Mouse (Mus musculus): Measurements from ENCODE around the gene Mcm10. TPM values are rescaled to one million over a fixed set of nuclear protein-coding genes. Genes with fewer than 3 reads are reported as not detected.

The Mcm10 gene
- polyA plus RNA-seq (2015; fragmentation: Nextera tagmentation; extraction: Ambion mirVana): 28.4 and 30.0 TPM in 2 replicates

GRCm38 (mm10) chr2:5012491-5013324 lies at the start of gene Mcm10:
TSS of gene Mcm10 (minus strand) at chr2:5012791.
- Histone ChIP-seq H3K4me2 (ENCODE audit: low read depth, low read length) (peak within 1 kb of the TSS; percentile 47), H3K36me3 (ENCODE audit: control insufficient read depth, insufficient read depth, low read length) (0 out of 2 replicates have a peak, but pooled peaks cover 3% of the 10 kb centered on the region), H3K4me3 (ENCODE audit: low read length) (peak within 1 kb of the TSS; percentile 90), H3K9ac (ENCODE audit: low read depth, low read length) (peak within 1 kb of the TSS; percentile 74), H3K9me3 (ENCODE audit: control insufficient read depth, low read length) (no peaks in the 10 kb centered on the region), H3K4me1 (ENCODE audit: control insufficient read depth, insufficient read depth, low read length) (peaks cover 7% of the 10 kb centered on the region), H3K27me3 (replicated peaks; ENCODE audit: control insufficient read depth, insufficient read depth, low read length) (no peaks in the 10 kb centered on the region), H3K27ac (ENCODE audit: low read length) (peak within 1 kb of the TSS; percentile 14; the same call in 1 of the 2 replicates)
- peak; percentile 99 for ATAC-seq
- 3% methylated on average over 32 of the region's 32 CpGs for WGBS

GRCm38 (mm10) chr2:5061133-5061708 lies 48.6 kb upstream of the Mcm10 start:
- Histone ChIP-seq H3K4me2 (ENCODE audit: low read depth, low read length) (no peak overlapping the region), H3K9ac (ENCODE audit: low read depth, low read length) (no peak overlapping the region), H3K4me3 (ENCODE audit: low read length) (no peak overlapping the region), H3K9me3 (ENCODE audit: control insufficient read depth, low read length) (no peaks in the 10 kb centered on the region), H3K36me3 (ENCODE audit: control insufficient read depth, insufficient read depth, low read length) (no peaks in the 10 kb centered on the region), H3K27me3 (replicated peaks; ENCODE audit: control insufficient read depth, insufficient read depth, low read length) (no peaks in the 10 kb centered on the region), H3K27ac (ENCODE audit: low read length) (no peak overlapping the region), H3K4me1 (ENCODE audit: control insufficient read depth, insufficient read depth, low read length) (peaks cover 8% of the 10 kb centered on the region)
- no peak for ATAC-seq
- 82% methylated on average over 8 of the region's 8 CpGs for WGBS

DNA sequence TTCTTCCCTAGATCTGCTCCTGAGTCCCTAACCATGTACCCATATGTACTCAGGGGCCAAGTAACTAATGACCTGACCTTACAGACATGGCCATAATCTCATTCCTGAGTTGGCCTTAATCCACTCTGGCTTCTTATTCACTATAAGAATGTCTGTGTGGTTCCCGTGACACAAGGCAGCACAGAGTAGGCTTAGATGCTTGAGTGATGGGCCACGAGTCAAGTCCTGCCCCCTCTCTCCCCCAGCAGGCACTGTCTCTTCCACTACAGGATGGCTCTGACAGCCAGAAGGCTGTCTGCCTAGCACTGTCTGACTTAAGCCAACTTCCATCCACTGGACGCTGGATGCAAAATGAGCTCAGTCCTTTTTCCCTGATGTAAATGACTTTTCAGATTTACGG lies 47.4 kb upstream of the Mcm10 start:
- H3K27me3 ChIP-seq (replicated peaks; ENCODE audit: control insufficient read depth, insufficient read depth, low read length): no peaks in the 10 kb centered on the region
- no peak overlapping the region for H3K4me2 ChIP-seq (ENCODE audit: low read depth, low read length)
- 80% methylated on average over 4 of the region's 4 CpGs for whole genome bisulfite sequencing
- peaks cover 8% of the 10 kb centered on the region for H3K4me1 ChIP-seq (ENCODE audit: control insufficient read depth, insufficient read depth, low read length)
- H3K9ac ChIP-seq (ENCODE audit: low read depth, low read length): no peak overlapping the region
- ATAC-seq: no peak
- no peaks in the 10 kb centered on the region for H3K36me3 ChIP-seq (ENCODE audit: control insufficient read depth, insufficient read depth, low read length)
- H3K9me3 ChIP-seq (ENCODE audit: control insufficient read depth, low read length): no peaks in the 10 kb centered on the region
- H3K27ac ChIP-seq (ENCODE audit: low read length): no peak overlapping the region
- no peak overlapping the region for H3K4me3 ChIP-seq (ENCODE audit: low read length)

DNA sequence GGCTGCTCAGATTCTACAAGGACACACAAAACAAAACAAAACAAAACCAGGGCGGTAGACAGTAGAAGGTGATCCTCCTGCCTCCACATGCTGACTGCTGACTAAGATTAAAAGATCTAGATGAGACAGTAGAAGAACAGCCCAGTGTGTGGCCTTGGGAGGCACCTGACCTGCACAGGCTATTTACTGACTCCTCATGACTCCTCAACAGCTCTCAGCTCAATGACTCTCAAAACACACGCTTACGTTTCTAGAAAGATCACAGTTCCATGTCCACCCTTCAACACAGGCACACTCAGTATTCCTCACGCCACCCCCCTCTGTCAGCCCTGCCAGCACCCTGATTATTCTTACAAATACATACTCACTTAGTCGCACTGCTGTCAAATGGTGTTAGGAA lies 45.8 kb upstream of the Mcm10 start:
- 76% methylated on average over 5 of the region's 5 CpGs for WGBS
- Histone ChIP-seq H3K4me1 (ENCODE audit: control insufficient read depth, insufficient read depth, low read length) (peaks cover 2% of the 10 kb centered on the region; the same call in 1 of the 2 replicates), H3K36me3 (ENCODE audit: control insufficient read depth, insufficient read depth, low read length) (no peaks in the 10 kb centered on the region), H3K27ac (ENCODE audit: low read length) (no peak overlapping the region), H3K4me3 (ENCODE audit: low read length) (no peak overlapping the region), H3K9ac (ENCODE audit: low read depth, low read length) (no peak overlapping the region), H3K9me3 (ENCODE audit: control insufficient read depth, low read length) (no peaks in the 10 kb centered on the region), H3K27me3 (replicated peaks; ENCODE audit: control insufficient read depth, insufficient read depth, low read length) (no peaks in the 10 kb centered on the region), H3K4me2 (ENCODE audit: low read depth, low read length) (no peak overlapping the region)
- no peak for ATAC-seq

DNA sequence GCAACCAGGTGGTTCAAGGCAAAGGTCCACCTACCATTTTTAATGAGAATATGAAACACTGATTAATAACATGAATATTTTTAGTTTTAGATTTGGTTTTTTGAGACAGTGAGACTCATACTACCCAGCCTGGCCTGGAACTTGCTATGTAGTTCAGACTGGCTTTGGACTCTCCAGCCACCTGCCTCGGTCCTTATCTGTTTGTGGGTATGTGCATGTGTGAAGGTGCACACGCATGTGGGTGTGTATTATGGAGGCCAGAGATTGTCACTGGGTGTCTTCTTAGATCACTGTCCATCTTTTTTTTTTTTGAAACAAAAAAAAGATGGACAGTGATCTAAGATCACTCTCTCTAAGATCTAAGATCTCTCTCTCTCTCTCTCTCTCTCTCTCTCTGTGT lies 38.0 kb upstream of the Mcm10 start:
- Histone ChIP-seq H3K36me3 (ENCODE audit: control insufficient read depth, insufficient read depth, low read length) (0 out of 2 replicates have a peak, but pooled peaks cover 3% of the 10 kb centered on the region), H3K27me3 (replicated peaks; ENCODE audit: control insufficient read depth, insufficient read depth, low read length) (no peaks in the 10 kb centered on the region), H3K4me1 (ENCODE audit: control insufficient read depth, insufficient read depth, low read length) (no peaks in the 10 kb centered on the region), H3K4me3 (ENCODE audit: low read length) (no peak overlapping the region), H3K9me3 (ENCODE audit: control insufficient read depth, low read length) (0 out of 2 replicates have a peak, but pooled peaks cover 5% of the 10 kb centered on the region), H3K27ac (ENCODE audit: low read length) (no peak overlapping the region), H3K4me2 (ENCODE audit: low read depth, low read length) (no peak overlapping the region), H3K9ac (ENCODE audit: low read depth, low read length) (no peak overlapping the region)
- no peak for ATAC-seq
- WGBS: 95% methylated on average over 2 of the region's 2 CpGs

- Histone ChIP-seq H3K4me3 (ENCODE audit: low read length) (no peak overlapping the region), H3K4me1 (ENCODE audit: control insufficient read depth, insufficient read depth, low read length) (no peaks in the 10 kb centered on the region), H3K27ac (ENCODE audit: low read length) (no peak overlapping the region), H3K4me2 (ENCODE audit: low read depth, low read length) (no peak overlapping the region), H3K9me3 (ENCODE audit: control insufficient read depth, low read length) (no peaks in the 10 kb centered on the region), H3K9ac (ENCODE audit: low read depth, low read length) (no peak overlapping the region), H3K27me3 (replicated peaks; ENCODE audit: control insufficient read depth, insufficient read depth, low read length) (no peaks in the 10 kb centered on the region), H3K36me3 (ENCODE audit: control insufficient read depth, insufficient read depth, low read length) (no peaks in the 10 kb centered on the region)
- WGBS: 96% methylated on average over 2 of the region's 2 CpGs
- ATAC-seq: no peak
Measured at GRCm38 (mm10) chr2:5047016-5047415, 34.4 kb upstream of the Mcm10 start.

GRCm38 (mm10) chr2:5045269-5045965 lies 32.8 kb upstream of the Mcm10 start:
- ATAC-seq: no peak
- Histone ChIP-seq H3K27ac (ENCODE audit: low read length) (no peak overlapping the region), H3K4me3 (ENCODE audit: low read length) (no peak overlapping the region)

GRCm38 (mm10) chr2:5044321-5044720 lies 31.7 kb upstream of the Mcm10 start:
- WGBS: 59% methylated on average over 3 of the region's 3 CpGs
- Histone ChIP-seq H3K4me3 (ENCODE audit: low read length) (no peak overlapping the region), H3K9ac (ENCODE audit: low read depth, low read length) (no peak overlapping the region), H3K36me3 (ENCODE audit: control insufficient read depth, insufficient read depth, low read length) (no peaks in the 10 kb centered on the region), H3K9me3 (ENCODE audit: control insufficient read depth, low read length) (no peaks in the 10 kb centered on the region), H3K4me1 (ENCODE audit: control insufficient read depth, insufficient read depth, low read length) (peaks cover 7% of the 10 kb centered on the region), H3K27ac (ENCODE audit: low read length) (no peak overlapping the region), H3K4me2 (ENCODE audit: low read depth, low read length) (no peak overlapping the region), H3K27me3 (replicated peaks; ENCODE audit: control insufficient read depth, insufficient read depth, low read length) (no peaks in the 10 kb centered on the region)
- no peak for ATAC-seq

More at GRCm38 (mm10) chr2:5045269-5045965, 32.8 kb upstream of the Mcm10 start:
- Histone ChIP-seq H3K9ac (ENCODE audit: low read depth, low read length) (no peak overlapping the region), H3K36me3 (ENCODE audit: control insufficient read depth, insufficient read depth, low read length) (no peaks in the 10 kb centered on the region), H3K4me2 (ENCODE audit: low read depth, low read length) (no peak overlapping the region), H3K4me1 (ENCODE audit: control insufficient read depth, insufficient read depth, low read length) (no peaks in the 10 kb centered on the region), H3K27me3 (replicated peaks; ENCODE audit: control insufficient read depth, insufficient read depth, low read length) (no peaks in the 10 kb centered on the region), H3K9me3 (ENCODE audit: control insufficient read depth, low read length) (no peaks in the 10 kb centered on the region)
- WGBS: 35% methylated on average over 13 of the region's 13 CpGs

DNA sequence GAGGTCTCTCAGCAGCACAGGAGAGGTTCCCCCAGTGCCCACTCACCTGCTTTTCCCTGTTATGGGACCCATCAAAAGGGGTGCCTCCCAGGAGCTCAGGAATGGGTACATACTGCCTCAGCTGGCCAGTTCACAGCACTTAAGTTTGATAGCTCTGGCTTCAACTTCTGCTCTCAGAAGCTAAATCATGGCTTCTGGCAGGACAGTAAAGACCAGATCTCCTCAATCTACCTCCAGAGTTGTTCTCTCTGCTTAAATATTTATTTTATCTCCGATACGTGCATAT lies 30.8 kb upstream of the Mcm10 start:
- no peak overlapping the region for H3K4me3 ChIP-seq (ENCODE audit: low read length)
- no peak overlapping the region for H3K27ac ChIP-seq (ENCODE audit: low read length)
- H3K4me2 ChIP-seq (ENCODE audit: low read depth, low read length): no peak overlapping the region
- H3K4me1 ChIP-seq (ENCODE audit: control insufficient read depth, insufficient read depth, low read length): peaks cover 7% of the 10 kb centered on the region
- H3K36me3 ChIP-seq (ENCODE audit: control insufficient read depth, insufficient read depth, low read length): no peaks in the 10 kb centered on the region
- H3K9ac ChIP-seq (ENCODE audit: low read depth, low read length): no peak overlapping the region
- no peaks in the 10 kb centered on the region for H3K27me3 ChIP-seq (replicated peaks; ENCODE audit: control insufficient read depth, insufficient read depth, low read length)
- ATAC-seq: no peak
- WGBS: 65% methylated on average over 2 of the region's 2 CpGs
- H3K9me3 ChIP-seq (ENCODE audit: control insufficient read depth, low read length): no peaks in the 10 kb centered on the region
